Mouse (Mus musculus) lung, postnatal 4 days (tissue): Measurements from ENCODE around the gene Idh3a.
"Not testable (repeated sequence)": the region's sequence is repeated elsewhere in the genome, so short reads cannot be mapped to it uniquely, and the experiment has no call there.

Experiments used
- DNase-seq, 2 experiments: peaks; one replicate each; pipeline ENCODE4 v3.0.0; 2021

Gene Idh3a

GRCm38 (mm10) chr9:54593652-54594051, 7.5 kb downstream of the Idh3a start:
- not testable (repeated sequence) for DNase-seq

- no peak for DNase-seq
Observed at GRCm38 (mm10) chr9:54596752-54597465, 10.8 kb downstream of the Idh3a start.

- no peak for DNase-seq
Observed at GRCm38 (mm10) chr9:54602386-54602785, 16.3 kb downstream of the Idh3a start.

- DNase-seq, result no peak
Observed at GRCm38 (mm10) chr9:54602916-54603315, 16.8 kb downstream of the Idh3a start.

DNA sequence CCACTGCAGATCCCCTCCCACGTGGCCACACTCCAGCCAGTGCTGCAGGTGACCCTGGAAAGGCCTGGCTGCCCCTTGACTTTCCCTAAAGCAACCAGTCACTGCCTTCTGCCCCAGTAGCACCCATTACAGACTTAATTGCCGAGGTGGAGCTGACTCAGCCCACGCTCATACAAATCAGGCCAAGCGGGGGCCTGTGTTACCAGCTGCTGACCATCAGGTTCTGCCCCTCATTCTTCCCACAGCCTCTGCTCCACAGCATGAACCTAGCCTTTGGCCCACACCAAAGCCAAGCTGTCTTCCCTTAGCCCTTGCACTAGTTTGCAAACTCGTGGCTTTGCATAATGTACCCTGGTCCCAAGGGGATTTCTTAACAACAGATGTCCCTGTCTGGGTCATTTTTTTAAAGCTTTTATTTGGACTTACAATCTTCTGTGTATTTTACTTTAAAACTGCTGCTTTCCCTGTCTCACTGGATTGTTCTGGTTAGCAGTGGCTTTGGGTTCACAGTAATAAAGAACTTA, 18.1 kb downstream of the Idh3a start:
- DNase-seq, result no peak

DNA sequence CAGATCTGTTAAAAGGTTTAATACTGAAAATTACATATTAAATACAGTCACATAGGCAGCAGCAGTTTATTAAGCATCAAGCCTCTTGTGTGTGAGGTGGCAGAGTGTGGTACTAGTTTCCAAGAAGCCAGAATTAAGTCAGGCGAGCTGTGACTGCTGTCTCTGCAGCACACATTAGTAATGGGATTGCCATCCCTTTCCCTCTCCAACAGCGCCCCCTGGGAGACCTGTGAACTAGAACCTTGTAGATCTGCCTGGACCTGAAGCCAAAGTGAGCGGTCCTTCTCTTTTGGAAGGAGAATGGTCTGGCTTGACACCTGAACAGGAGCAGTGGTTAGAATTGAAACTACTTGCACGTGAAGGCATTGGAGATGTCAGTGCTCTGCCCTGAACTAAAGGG, 18.8 kb downstream of the Idh3a start:
- DNase-seq, result peak; percentile 47 to 78

GRCm38 (mm10) chr9:54612781-54613191, 26.7 kb downstream of the Idh3a start:
- DNase-seq, result no peak

DNA sequence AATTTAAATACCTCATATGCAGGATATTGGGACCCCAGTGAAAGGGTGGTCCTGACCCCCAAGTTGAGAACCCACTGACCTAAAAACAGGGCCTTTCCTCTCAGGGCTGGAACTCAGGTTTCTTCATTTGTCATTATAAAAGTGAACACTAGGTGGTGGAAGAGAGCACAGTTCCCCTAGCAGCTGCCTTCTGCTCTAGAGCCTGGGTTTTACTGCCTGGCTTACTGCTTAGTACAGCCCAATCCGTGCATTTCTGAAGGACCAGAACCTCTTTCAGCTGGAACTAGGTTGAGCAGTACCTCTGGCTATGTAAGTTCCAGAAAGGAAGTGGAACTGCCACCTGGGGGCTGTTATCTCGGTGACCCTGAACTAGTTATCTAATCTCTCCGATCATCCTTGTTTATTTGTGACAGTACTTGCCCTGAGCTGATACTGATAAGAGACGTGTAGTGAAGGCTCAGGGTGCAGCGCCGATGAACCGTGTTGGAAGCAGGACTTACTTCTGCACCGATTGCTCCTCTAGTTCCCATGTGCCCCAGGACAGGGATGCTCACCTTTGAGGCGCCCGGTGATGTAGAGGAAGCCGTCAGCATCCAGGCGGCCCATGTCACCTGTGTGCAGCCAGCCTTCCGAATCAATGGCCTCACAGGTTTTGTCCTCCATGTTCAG, 28.2 kb downstream of the Idh3a start:
- peak in 1 of 2 experiments; percentile 15 for DNase-seq

GRCm38 (mm10) chr9:54627240-54627639, 41.1 kb downstream of the Idh3a start:
- DNase-seq, result no peak

DNA sequence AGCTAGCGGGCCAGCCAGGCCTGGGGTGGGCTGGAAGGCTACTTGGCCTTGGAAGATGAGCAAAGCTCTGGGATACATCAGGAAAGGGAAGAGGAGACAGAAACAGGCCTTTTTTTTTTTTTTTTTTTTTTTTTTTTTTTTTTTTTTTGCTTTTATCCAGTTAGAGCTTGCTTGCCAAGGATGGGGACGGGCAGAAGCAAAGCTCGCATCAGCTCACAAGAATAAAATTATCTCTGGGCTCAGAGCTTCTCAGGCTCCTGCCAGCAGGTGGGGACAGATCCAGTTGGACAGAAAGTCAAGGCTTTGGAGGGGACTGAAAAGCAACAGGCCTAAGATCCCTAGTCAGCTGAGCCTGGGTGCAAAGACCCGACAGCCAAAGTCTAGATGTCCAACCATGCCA, 42.6 kb downstream of the Idh3a start:
- DNase-seq, result no peak

DNA sequence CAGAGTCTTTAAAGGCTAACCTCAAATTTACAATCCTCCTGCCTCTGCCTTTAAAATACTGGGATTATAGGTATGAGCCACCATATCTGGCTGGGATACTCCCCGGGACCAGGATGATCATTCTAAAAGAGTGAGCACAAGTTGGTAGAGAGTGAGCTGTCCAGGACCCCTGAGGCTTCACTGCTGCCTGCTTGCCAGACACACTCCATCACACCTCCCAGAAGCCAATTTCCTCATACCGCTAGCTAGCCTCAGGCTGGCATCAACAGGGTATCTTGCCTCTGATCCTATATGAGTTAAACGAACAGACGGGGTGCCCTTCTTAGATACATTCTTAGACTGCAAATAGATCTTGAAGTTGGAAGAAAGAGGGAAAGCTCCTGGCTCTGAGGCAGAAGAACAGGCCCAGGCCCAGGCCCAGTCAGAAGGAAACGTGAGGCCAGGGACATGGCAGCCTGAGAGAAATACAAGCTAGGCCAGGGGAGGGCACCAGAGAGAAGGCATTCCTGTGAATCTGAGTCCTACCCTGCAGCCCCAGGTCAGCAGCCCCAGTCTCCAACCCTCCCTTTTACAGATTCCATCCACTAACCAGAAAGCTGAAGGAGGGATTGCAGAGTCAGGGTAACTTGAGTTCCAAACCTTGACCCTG, 43.6 kb downstream of the Idh3a start:
- no peak for DNase-seq

DNA sequence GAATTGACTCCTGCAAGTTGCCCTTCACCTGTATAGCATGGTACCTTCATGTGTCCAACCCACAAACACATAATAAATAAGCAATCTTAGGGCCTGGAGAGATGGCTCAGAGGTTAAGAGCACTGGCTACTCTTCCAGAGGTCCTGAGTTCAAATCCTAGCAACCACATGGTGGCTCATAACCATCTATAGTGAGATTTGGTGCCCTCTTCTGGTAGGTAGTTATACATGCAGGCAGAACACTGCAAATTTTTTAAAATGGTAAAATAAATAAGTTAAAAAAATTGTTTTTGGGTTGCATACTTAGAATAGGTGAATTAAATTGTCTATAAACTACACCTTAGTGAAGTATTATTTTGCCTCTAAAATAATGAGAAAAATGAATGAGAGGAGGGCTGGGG, 44.8 kb downstream of the Idh3a start:
- no peak for DNase-seq

DNA sequence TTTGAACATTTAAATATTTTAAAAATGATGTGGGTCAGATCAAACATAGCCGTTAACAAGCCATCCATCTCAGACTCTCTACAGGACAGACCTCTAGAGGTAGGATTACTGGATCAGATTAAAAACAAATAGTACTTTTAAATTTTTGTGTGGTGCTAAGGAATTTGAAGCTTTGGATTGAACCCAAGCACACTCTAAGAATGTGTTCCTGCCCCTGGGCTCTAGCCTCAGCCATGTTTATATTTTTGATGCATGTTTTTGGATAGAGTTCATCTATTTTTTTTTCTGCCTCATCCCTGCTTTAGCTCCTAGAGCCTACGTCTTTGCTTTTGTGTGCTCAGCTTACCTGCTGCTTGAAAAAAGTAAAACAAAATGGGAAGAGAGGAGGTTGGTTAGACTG, 47.3 kb downstream of the Idh3a start:
- DNase-seq, result no peak

DNA sequence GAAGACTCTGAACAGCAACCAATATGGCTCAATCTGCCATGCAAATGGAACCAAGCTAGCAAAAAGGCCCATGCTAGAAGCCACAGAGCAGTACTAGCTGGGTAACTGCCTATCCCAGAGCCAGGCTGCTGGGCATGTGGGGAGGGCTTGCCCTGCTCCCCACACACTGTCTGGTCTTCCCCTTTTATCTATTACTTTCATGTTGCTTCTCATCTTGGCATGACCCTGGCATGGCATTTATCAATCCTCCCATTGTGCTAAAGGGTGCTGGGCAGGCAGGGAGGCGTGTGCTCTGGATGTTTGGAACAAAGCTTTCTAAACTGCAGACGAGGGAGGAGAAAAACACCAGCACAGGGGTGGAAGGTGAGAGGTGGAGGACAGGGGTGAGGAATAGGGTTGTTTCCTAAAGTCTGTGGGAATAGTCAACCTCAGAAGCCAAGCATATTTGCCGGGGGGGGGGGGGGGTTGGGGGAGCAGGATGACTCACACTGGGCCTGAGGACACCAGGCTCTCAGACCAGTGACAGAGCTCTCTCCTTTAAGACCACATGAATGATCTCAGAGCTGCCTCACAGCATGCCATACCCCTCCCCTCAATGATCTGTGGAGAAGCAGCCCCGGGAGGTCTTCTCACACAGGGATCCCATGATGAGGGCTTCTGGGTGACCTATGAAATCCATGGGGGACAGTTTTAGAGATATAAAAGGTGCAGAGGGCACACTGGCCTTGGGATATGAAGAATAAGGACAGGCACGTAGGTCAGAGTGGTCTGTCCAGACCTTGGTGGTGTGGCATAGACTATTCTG, 51.6 kb downstream of the Idh3a start:
- no peak for DNase-seq

GRCm38 (mm10) chr9:54639192-54639591, 53.1 kb downstream of the Idh3a start:
- no peak for DNase-seq

DNA sequence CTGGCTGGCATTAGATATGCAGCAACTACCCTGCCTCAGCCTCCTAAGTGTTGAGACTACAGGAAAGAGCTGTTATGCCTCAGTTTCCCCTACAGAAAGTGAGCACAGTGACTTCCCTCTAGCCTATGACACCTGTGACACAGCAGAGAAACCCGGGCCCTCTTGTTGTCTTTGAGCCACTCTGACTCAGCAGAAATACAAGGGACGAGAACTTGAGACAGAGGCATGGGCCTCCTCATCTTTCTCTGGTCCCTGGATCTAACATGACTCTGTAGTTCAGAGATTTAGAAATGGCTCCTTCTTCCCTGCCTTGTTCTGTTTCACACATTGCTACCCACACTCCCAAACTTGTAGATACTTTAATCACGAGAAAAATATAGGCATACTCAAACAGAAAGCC, 55.4 kb downstream of the Idh3a start:
- DNase-seq, result no peak

DNA sequence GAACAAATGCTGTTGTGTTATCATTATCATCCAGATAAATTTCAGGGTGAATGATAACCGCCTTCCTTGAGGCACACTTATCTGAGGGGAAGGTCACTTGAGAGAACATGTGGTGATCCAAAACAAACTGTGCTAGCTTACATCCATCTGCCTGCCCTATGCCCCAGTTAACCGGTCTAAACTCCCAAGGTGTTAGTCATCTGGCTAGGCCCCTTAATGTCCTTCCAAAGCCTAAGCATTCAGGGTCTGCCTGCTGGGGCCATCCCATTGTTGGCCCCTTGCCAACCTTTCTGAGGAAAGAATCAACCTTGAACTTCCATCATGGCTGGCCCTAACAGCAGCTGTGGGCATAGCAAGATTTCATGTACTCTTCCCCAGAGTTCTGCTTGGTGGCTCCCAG, 56.0 kb downstream of the Idh3a start:
- no peak for DNase-seq

DNA sequence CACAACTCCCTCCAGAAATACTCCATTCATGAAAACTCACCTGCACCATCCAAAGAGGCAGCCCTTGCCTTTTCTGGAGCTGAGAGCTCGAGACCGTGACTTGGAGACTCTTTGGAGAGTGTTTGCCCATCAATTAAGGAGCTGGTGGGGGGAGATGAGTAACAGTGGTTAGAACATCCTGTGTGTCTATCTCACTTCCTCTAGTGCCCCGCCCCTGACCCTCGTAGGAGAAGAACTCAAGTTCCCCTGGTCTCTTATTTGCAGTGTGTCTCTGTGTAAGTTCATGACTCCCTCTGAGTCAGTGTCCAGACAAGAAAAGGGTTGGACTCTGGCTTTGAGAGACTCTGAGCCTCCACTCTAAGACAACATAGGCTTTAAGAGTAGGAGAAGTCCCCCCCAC, 56.4 kb downstream of the Idh3a start:
- no peak for DNase-seq

DNA sequence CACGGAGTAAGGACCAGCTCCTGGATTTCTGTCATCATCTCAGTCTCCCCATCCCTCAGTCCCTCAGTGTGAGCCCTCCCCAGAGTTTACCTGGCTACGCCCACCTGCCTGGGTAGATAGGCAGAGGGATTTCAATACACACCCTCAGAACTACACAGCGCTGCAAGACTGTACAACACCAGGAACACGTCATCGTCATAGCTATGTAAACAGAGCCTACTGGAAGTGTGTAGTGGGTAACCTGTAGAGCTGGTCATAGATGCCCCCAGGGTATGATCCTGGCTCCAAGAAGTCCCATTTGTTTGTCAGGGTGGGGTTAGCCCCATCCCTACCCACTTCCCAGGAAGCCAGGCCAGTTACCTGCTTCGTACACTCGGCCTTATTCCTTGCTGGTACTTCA, 57.0 kb downstream of the Idh3a start:
- no peak for DNase-seq

- no peak for DNase-seq
Observed at GRCm38 (mm10) chr9:54645530-54645929, 59.4 kb downstream of the Idh3a start.

- DNase-seq, result no peak
Observed at GRCm38 (mm10) chr9:54646252-54646651, 60.1 kb downstream of the Idh3a start.

GRCm38 (mm10) chr9:54647456-54647855, 61.3 kb downstream of the Idh3a start:
- DNase-seq, result no peak

DNA sequence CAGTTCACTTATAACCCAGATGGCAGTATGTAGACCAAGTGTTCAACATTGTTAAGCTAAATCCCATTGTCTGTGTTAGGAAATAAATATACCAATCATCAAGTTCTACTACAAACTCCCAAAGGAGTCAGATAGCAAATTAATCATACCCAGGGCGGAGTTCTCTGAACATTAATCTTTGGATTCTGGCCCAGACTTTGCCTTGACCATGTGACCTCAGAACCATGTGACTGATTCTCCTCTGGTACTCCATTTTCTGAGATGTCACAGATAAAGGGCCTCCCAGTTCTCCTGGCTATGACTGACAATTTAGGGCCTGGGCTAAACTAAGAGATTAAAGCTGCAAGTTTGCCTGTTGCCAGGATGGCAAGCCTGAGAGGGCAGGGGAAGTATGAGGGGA, 63.2 kb downstream of the Idh3a start:
- DNase-seq, result no peak
